In genomic region chr5:121540066-121540465, GRCm38 (mm10) we compare ENCODE assay signal across 19 mouse cellular contexts. TPM values are rescaled to one million over a fixed set of nuclear protein-coding genes. Genes with fewer than 3 reads are reported as not detected.
"Had no signal": no experiment of that assay in that cellular context is flagged by ENCODE, and none has a peak within 500 bp of the region (broad histone marks: within the 10 kb centered on the region; RNA-seq: fewer than 3 reads in every experiment).

No protein-coding gene starts in this region.

- H3K27me3 ChIP-seq: lung, embryonic 15.5 days; megakaryocyte, embryonic 14.5 days; midbrain, embryonic 13.5 days; midbrain, embryonic 15.5 days; neural tube, embryonic 12.5 days had no signal

- DNase-seq: lung, adult 18-20 months; lung, postnatal 14 days; lung, postnatal 36 days; right cerebral cortex, adult 18-20 months; right cerebral cortex, postnatal 25 days; right cerebral cortex, postnatal 4 days; spleen, adult 18-20 months; thymus, adult 18-20 months; thymus, postnatal 14 days; thymus, postnatal 36 days had no signal

- H3K27ac ChIP-seq: lung, embryonic 15.5 days; macrophage; midbrain, embryonic 13.5 days; midbrain, embryonic 15.5 days; neural tube, embryonic 12.5 days had no signal

- H3K9ac ChIP-seq: lung, embryonic 15.5 days; midbrain, embryonic 13.5 days; midbrain, embryonic 15.5 days; neural tube, embryonic 12.5 days had no signal

- H3K4me3 ChIP-seq: lung, embryonic 15.5 days; megakaryocyte, embryonic 14.5 days; midbrain, embryonic 13.5 days; midbrain, embryonic 15.5 days; neural tube, embryonic 12.5 days had no signal

- H3K9me3 ChIP-seq: lung, embryonic 15.5 days; megakaryocyte, embryonic 14.5 days; midbrain, embryonic 13.5 days; midbrain, embryonic 15.5 days; neural tube, embryonic 12.5 days had no signal

RNA-seq across cellular contexts. Expression of gene Gm42878, which starts 5.2 kb away (rescaled TPM):
- total RNA-seq: midbrain, postnatal 0 days; monocyte, adult 5-6 weeks; neutrophil, adult 5-6 weeks had no signal

RNA-seq across cellular contexts. Expression of gene Adam1b, which starts 36.8 kb away (rescaled TPM):
- total RNA-seq: midbrain, postnatal 0 days; neutrophil, adult 5-6 weeks had no signal
